Mouse (Mus musculus): ENCODE data around the gene Lrrc8d.
"Not testable (repeated sequence)": the region's sequence is repeated elsewhere in the genome, so short reads cannot be mapped to it uniquely, and the experiment has no call there.

The Lrrc8d gene

DNA sequence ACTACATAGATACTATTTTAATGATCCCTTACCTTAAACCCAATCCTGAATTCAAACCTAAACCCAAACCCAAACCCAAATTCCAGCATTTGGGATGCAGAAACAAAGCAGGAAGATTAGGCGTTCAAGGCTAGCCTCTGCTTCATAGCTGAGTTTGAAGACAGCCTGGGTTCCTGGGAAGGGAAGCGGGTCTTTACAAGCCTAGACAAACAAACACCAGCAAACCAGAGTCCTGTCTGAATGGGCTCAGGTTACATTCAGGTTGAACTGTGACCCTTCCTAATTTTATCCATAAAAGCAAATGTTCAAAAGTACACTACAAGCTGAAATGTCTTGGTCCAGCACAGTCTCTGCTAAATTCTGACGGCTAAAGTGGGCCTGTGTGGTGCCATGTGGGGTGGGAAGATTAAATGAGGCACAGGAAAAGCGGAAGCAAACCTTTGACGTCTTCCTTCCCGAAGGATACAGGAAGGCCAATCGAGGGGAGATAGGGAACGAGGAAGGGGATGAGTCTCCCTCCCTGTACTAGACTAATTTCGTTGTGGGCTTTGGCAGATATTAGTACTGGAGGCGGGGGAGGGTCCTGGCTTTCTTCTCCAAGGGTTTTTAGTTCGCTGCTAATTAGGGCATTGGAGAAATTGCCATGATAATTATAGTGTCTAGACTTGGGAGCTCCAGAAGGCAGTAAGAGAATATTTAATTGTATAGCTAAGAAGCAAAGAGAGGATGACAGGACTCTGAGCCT is 160.1 kb downstream of the Lrrc8d start:
- no peak for DNase-seq (ENCODE audit: low spot score)

DNA sequence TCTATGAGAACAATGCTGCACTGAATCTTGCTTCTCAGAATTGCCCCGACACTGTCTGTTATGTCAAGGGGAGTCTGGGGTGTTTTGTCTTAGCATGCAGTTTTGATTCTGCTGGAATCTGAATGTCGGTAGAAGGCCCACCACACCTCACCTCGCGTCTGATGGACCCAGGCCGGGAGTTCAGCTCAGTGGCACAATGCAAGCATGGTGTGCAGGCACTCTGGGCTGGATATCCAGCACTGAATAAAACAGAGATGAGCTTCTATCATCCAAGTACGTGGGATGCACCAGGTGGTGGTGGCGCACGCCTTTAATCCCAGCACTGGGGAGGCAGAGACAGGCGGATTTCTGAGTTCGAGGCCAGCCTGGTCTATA is 160.7 kb downstream of the Lrrc8d start:
- DNase-seq (ENCODE audit: low spot score) = no peak

DNA sequence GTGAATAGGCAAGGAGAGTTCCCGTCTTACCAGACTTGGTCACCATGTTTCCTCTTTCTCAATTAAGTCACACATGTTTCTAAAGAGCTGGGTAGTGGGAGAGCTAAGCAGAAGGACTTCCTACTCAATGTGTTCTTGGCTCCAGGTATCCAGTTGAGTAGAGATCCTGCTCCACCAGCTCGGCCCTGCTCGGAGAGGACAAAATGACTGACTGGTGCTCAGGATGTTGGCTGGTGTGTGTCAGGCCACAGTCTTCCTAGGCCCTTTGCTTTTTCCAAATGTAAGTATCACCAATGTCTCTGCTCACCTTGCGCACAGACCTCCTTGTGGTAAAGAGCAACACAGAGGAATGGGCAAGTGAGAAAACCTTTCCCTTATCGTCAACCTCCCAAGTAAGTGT is 161.8 kb downstream of the Lrrc8d start:
- no peak for DNase-seq (ENCODE audit: low spot score)

DNA sequence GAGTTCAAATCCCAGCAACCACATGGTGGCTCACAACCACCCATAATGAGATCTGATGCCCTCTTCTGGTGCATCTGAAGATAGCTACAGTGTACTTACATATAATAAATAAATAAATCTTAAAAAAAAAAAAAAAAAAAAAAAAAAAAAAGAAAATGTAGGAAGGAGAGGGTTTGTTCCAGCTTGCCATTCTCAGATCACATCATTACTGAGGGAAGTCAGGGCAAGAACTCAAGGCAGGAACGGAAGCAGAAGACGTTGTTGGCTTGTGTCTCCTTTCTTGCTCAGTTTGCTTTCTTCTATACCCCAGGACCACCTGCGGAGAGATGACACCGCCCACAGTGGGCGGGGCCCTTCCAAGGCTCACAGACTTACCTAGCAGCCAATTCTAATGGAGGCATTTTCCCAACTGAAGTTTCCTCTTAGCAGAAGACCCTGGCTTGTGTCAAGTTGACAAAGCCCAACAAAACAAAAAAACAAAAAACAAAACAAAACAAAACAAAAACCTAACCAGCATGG is 165.4 kb downstream of the Lrrc8d start:
- DNase-seq (ENCODE audit: low spot score) = not testable (repeated sequence)

DNA sequence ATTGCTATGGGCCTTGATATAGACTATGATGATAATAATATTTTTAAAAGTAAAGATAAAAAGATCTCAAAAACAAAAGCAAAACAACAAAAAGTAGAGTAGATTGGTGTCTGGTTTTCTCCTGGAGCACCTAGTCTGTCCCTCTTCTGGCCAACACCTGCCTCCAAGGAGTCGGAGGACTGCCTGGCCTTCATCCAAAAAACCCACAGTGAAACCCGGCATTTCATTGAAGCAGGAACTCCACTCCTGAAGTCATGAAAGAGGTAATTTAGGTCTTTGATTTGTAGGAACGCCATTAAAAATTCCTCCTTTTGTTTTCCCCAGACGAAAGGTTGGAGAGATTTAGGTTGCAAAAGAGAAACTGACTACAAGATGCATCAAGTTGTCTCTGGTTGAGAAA is 167.7 kb downstream of the Lrrc8d start:
- DNase-seq (ENCODE audit: low spot score) = no peak

DNA sequence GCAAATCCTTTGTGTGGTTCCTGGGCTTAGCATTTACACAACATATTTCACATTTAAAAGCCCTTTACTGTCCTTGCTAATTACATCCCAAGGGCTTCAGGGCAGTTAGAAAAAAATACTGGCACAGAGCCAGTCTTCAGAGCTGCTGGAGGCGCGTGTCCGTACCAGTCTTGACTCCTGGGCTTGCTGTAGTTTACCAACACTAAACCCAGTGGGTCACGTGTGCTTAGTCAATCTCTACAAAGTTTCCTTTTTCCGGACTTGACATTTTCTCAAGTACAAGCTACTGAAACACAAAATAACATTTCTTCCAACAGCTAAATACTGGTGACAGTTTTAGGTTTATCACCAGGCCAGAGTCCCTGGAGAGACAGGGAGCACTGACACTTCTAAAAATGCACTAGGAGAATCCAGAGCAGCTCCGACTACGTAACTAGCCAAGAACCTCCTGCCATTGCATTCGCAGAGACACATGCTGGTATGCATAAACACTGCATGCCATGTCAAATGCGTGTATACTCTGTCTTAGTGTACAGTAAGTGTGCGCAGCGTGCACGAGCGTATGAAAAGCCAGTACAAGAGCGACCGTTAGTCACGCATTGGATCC is 168.2 kb downstream of the Lrrc8d start:
- no peak for DNase-seq (ENCODE audit: low spot score)

DNA sequence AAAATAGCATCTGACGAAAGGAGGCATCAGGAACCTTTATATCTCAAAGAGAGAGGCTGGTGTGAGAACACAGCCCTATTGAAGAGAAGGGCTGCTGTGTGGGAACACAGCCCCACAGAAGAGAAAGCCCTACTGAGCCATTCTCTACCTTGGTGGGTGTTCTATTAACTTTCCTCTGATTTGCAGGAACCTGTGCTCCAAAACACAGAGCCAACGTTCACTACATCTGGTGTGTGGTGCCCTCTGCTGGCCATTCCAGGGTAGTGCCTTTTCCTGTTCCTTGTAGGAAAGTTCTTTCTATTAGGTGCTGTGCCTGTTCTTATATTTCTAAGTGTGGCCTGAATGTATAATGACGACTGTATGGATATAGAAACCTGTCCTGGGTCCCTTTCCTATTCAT is 168.8 kb downstream of the Lrrc8d start:
- DNase-seq (ENCODE audit: low spot score) = peak; percentile 76

DNA sequence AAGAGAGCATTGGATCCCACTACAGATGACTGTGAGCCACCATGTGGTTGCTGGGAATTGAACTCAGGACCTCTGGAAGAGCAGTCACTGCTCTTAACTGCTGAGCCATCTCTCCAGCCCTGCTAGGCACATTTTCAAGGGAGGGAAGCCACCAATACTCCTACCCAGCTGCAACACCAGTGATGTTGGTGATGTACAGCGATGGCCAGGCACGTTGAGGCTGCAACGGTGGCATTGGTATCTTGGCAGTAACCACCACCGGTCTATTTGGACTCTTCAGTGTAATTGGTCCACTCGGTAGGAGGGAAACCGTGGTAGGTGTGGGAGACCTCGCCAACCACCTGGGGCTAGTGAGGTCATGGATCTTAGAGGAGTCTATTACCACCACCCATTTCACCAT is 170.0 kb downstream of the Lrrc8d start:
- DNase-seq (ENCODE audit: low spot score) = no peak

DNA sequence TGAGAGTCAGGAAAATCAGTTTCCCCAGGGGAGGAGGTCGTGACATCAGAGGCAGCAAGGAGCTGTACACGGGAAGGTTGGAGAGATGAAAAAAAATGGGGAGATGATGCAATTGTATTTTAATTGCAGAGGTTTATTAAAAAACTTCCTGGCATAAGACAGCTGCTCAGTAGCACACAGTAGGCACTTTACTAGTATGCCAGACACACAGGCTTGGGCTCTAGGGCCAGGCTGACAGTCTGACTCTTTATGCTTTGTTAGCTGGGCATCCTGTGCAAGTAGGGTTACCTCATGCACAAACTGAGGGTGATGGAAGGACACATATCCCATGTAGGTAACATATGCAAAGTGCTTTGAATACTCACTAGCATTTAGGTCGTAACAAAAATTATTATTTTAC is 171.4 kb downstream of the Lrrc8d start:
- no peak for DNase-seq (ENCODE audit: low spot score)

DNA sequence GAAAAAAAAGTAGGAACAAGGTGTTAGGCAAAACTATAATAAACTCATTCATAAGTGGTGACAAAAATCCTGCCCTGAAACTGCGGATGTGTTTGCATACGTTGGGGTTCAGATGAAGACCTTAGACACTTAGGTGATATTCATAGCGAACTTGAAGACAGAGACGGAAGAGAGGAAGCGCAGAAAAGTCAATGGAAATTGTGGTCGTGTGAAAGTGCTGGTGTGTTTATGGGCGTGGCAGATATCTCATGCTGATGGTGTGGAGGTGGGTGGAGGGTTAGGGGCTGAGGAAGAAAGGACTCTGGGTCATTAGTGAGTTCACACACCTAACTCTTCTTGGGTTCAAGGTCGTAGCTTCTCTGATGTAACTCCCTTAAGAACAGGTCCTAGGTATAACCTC is 172.4 kb downstream of the Lrrc8d start:
- peak; percentile 5 for DNase-seq (ENCODE audit: low spot score)

DNA sequence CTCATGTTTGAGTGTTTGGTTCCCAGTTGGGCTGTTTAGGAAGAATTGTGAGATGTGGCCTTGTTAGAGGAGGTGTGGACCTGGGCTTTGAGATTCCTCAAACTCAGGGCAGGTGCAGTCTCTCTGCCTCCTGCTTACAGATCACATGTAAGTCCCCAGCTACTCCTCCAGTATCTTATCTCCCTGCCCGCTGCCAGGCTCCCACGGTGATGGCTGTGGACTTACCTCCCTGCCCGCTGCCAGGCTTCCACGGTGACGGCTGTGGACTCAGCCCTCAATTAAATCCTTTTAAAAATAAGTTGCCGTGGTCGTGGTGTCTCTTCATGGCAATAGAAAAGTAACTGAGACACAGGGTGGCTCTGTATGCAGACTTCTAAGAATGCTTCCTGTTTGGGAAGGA is 173.1 kb downstream of the Lrrc8d start:
- DNase-seq (ENCODE audit: low spot score) = peak; percentile 6

DNA sequence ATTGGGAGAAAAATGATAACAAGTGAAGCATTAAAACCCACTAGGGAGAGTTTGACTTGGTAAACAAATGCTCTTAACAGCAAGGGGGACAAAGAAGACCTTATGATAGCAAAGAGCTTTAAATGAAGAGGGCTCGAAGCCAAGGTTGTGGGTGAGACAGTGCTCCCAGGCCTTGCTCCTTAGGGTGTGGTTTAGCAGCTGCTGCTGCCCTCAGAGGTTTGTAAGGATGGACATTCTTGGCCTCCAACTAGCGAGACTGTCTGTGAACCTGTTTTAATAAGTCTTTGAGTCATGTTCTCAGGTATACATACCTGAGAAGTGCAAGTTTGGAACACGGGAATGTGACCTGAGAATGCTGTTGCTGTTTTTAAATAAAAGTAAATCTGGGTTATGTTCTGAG is 174.0 kb downstream of the Lrrc8d start:
- DNase-seq (ENCODE audit: low spot score) = no peak

DNA sequence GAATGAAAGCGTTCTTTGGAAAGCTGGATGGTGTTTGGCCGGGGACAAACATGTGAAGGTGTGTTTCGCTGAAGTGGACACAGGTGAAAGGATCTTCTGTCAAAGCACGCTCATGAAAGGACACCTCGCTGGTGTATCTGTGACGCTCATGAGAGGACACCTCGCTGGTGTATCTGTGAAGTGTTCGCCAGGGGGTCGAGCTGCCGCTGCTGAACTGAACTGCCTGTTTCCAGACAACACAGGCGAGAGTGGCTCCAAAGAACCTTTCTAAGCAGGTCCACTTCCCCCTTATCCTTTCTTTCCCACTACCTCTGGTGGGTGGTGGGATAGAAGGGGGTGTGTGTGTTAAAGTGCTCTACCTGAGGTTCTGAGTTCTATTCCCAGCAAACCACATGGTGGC is 174.7 kb downstream of the Lrrc8d start:
- DNase-seq (ENCODE audit: low spot score) = no peak

DNA sequence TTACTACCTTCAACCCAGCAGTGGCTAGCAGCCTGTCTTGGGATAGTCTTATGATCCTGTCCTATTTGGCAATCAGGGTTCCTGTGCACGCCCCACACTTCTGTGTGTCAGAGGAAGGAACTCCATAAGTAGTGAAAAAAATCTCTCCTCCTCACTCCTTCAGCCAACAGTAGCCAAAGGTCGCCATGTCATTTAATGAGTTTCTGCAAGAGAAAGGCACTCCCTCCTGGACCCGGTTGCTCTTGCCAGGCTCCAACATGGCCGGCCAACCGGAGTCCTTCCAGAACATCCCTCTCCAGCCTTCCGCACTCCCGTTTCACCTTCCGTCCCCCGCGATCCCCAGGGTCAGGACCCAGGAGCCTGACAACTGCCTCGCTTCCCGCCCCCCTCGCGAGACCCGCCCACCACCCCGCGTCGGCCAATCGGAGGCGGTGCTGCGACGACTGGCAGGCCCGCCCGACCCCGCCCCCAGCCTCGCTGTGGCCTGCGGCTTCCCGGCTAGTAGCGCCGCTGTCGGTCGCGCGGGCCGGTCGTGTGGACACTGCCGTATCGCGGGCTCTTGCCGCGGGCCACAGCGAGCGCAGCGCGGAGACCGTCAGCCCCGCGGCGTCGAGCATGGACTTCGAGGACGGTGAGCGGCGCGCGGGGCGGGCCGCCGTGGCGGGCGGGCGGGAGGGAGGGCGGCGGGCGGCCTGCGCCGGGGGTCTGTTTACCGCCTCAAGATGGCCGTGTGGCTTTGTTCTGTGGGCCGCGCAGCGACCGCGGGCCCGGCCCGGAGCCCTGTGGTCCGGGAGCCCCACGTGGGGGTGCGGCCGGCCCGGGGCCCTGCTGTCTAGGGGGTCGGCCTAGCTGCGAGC is 176.5 kb downstream of the Lrrc8d start, which contains the start of gene Zfp326:
TSS of gene Zfp326 (plus strand) at position 498 of the 857 bp plus-strand sequence.
- peak; percentile 80 for DNase-seq (ENCODE audit: low spot score)

DNA sequence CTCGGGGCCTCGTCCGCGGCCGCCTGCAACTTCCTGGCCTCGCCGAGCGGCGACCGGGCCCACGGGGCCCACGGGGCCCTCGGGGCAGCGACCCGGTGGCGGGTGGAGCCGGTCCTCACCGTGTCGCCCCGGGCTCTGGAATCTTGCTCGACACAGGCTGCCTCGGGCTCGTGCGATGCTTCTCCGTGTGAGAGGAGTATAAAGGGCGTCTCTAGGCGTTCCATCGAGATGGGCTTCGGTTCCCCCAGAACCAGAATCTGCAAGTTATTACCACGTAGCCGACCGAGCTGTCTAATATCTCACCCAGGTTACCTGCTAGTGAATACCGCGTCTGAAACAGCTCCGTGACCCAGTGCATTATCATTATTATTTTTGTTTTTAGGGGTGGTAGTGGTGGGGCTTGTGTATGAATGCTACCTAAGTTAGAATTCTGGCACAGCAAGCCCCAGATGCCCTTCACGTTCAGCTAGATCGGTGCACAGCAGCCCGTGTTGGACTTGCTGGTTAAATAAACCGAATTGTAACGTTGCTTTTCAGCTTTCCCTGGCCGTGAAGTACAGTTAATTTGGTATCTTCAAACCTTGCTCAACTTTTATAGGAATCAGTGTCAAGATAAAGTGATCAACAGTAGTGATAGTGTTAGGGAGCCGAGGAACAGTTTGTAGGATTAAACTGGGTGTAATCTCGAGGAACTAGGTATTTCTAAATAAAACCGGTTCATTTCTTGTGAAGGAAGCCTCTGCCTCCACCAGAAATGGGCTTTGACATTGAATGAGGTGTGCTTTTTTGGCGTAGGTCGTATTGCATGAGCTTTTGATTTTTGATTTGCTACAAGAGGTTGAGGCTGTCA is 177.4 kb downstream of the Lrrc8d start:
- DNase-seq (ENCODE audit: low spot score) = no peak
